Mouse (Mus musculus) brain, embryonic 14.5 days (tissue): ENCODE results near the gene Tacr2. TPM values are rescaled to one million over a fixed set of nuclear protein-coding genes. Genes with fewer than 3 reads are reported as not detected.

Experiments
- DNase-seq: peaks from one replicate; pipeline ENCODE4 v3.0.0-alpha.2; 2011; ENCODE audit warnings: low read depth
- CTCF ChIP-seq: fragments of 200-500 bp; IDR thresholded peaks from 2 replicates; pipeline ENCODE4 v1.5.1; 2012; ENCODE audit warnings: inconsistent platforms, mild to moderate bottlenecking, moderate library complexity, borderline replicate concordance; ENCODE audit not compliant: insufficient read depth, insufficient read length; ENCODE audit errors: extremely low read depth
- POLR2A ChIP-seq: fragments of 200-500 bp; IDR thresholded peaks from 2 replicates; pipeline ENCODE4 v1.6.1; 2012; ENCODE audit warnings: mild to moderate bottlenecking, inconsistent platforms, borderline replicate concordance; ENCODE audit not compliant: poor library complexity, insufficient read depth, insufficient read length, severe bottlenecking; ENCODE audit errors: extremely low read depth
- polyA plus RNA-seq: library from polyadenylated mRNA; depleted of rRNA; stranded (reverse); fragments of >200 nt; gene quantifications from 2 replicates; pipeline ENCODE4 v1.2.3, GENCODE M21; 2012

Tacr2 gene
- polyA plus RNA-seq, 1 experiment: not detected

- TF ChIP-seq POLR2A: no peak
- no peak for TF ChIP-seq CTCF
- DNase-seq: no peak
These were observed 28.0 kb upstream of the Tacr2 start for GRCm38 (mm10) chr10:62224231-62224630.

DNA sequence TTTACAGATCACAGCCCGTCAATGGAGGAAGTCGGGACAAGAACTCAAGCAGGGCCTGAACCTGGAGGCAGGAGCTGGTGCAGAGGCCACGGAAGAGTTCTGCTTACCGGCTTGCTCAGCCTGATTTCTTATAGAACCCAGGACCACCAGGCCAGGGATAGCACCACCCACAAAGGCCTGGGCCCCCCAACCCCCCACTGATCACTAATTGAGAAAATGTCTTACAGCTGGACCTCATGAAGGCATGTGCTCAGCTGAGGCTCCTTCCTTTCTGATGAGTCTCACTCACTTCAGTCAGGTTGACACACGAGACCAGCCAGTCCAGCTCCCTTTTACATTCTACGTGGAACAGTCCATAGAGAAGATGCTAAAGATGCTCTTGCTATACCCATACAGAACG, 26.4 kb upstream of the Tacr2 start:
- TF ChIP-seq POLR2A (no peak), CTCF (no peak)
- no peak for DNase-seq

DNA sequence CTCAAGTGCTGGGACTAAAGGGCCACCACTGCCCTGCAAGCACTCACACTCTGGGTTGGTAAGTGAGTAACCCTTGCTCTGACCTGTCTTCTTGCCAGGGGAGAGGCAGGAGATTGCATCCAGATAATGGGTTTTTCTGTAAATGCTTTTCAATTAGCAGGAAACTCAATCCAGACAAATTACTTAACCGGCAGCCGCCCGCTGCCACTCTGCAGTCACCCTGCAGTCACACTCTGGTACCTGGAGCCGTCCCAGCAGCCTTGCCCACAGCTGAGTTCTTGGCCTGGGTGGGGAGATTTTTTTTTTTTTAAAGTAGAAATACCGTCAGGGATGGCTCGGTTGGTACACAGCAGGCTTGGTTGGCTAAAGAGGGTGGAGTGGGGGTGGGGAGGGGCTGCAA, 24.1 kb upstream of the Tacr2 start:
- TF ChIP-seq CTCF: no peak
- TF ChIP-seq POLR2A: no peak
- no peak for DNase-seq

- TF ChIP-seq POLR2A (peak; percentile 63), CTCF (no peak)
- DNase-seq: peak; percentile 95
These were observed 21.4 kb upstream of the Tacr2 start, which contains the start of gene Tspan15 for GRCm38 (mm10) chr10:62230708-62231394. Gene Tspan15, minus strand, starts transcription at chr10:62231251.

GRCm38 (mm10) chr10:62231395-62231732, 20.9 kb upstream of the Tacr2 start:
- TF ChIP-seq POLR2A (no peak), CTCF (no peak)

GRCm38 (mm10) chr10:62231811-62232210, 20.4 kb upstream of the Tacr2 start:
- no peak for TF ChIP-seq POLR2A
- TF ChIP-seq CTCF: no peak
- no peak for DNase-seq

More at GRCm38 (mm10) chr10:62231395-62231732, 20.9 kb upstream of the Tacr2 start:
- DNase-seq: no peak

DNA sequence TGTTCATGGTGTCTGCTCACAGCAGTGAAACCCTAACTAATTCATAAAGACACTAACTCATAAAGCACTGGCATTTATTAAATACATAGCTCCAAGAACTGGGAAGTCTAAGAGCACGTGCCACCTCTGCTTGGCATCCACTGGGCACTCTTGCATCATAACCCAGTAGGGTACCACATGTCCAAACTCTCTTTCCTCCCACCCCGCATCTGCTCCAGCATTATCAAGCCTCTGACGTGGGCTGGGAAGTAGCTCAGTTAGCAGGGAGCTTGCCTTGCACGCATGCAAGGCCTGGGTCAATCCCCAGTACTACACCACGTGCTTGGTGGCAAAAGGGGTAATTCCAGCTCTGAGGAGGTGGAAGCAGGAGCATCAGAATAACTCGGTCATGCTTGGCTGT, 16.1 kb upstream of the Tacr2 start:
- no peak for DNase-seq
- TF ChIP-seq CTCF (no peak), POLR2A (no peak)

- TF ChIP-seq CTCF (no peak), POLR2A (no peak)
- no peak for DNase-seq
These were observed 15.0 kb upstream of the Tacr2 start for GRCm38 (mm10) chr10:62237205-62237604.

DNA sequence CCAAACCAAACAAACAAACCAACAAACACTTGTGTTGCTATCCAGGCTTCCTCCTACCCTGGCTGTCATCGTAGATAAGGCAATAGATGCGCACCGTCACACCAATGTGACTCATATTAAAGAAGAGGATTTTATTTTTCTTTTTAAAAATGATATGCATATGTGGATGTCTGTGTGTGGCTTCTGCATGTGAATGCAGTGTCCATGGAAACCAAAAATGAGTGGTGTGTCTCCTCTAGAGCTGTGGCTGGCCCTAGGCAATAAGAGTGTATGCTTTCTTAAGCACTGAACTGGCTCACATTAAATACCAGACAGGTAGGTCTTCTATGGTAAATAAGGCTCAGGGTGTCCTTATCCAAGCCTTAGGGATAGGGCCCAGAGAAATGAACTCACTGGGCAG, 13.6 kb upstream of the Tacr2 start:
- TF ChIP-seq CTCF (no peak), POLR2A (no peak)
- DNase-seq: no peak

DNA sequence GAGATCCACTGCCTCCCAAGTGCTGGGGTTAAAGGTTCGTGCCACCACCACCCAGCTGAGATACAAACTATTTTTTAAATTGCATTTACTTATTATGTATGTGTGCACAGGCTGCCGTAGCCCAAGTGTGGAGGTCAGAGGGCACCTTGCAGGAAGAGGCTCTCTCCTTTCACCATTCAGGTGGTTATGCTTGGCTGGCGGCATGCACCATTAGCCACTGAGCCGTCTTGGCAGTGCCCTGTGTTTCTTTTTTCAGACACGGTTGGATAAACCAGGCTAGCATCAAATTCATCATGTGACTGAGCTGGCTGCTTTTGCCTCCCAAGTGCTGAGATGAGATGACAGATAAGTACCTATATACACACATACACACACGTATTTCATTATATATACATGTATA, 13.0 kb upstream of the Tacr2 start:
- DNase-seq: no peak

DNA sequence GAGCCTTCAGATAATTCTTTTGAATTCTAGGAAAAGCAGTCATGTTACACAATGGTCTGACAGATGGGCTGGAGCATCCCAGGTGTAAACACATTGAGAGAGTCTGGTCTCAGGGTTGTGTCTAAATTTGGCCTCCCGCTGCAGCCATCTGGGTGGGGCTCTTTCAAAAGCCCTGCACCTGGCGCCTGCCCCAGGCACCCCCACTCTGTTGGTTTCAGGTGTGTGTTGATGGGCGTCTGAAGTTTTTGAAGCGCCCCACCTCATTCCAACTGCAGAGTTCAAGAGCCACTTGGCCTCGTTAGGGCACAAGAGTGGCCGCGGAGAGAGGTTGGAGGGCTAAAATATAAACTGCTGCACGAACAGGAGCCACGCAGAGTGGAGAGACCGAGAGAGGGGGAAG, 9.9 kb upstream of the Tacr2 start:
- TF ChIP-seq POLR2A (no peak), CTCF (no peak)
- DNase-seq: no peak

More for the DNA sequence above, 13.0 kb upstream of the Tacr2 start:
- TF ChIP-seq CTCF (no peak), POLR2A (no peak)

- peak; percentile 61 for DNase-seq
- TF ChIP-seq POLR2A: no peak
- TF ChIP-seq CTCF: peak; percentile 58; the same call in 1 of the 2 replicates
These were observed 9.3 kb upstream of the Tacr2 start for GRCm38 (mm10) chr10:62242896-62243295.
